Mouse (Mus musculus): Measurements from ENCODE around the gene Fkbp5. TPM values are rescaled to one million over a fixed set of nuclear protein-coding genes. Genes with fewer than 3 reads are reported as not detected.

Gene Fkbp5
- polyA plus RNA-seq, 1 experiment from 2014 or later: 7.1 TPM

DNA sequence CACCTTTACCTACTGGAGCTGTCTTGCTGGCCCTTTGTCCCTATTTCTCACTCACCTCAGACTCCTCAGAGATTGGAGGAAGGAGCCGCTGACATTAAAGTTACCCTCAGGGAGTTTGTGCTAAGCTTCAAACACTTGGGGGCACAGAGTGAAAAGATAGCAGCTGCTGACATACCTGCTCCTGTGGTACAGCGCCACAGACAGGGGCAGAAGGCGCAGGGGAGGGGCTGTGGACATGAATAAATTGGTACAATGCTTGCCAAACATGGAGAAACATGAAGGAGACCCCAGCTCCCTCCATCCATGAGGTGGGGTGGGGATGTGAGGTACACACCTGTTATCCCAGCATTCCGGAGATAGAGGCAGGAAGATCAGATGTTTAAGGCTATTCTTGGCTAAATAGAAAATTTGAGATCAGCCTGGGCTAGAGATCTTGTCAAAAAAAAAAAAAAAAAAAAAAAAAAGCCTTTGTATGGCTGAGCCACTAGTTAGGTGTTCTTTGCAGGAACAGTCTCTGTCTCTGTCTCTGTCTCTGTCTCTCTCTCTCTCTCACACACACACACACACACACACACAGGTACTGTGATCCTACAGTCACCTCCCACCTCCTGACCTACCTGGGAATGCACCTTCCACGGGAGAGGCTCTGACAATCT lies 3.9 kb upstream of the Fkbp5 start:
- Histone ChIP-seq H3K4me2 (replicated peaks; ENCODE audit: low read depth, low read length) (no peak overlapping the region), H3K9me3 (ENCODE audit: control insufficient read depth, low read depth, low read length) (no peaks in the 10 kb centered on the region), H3K9ac (replicated peaks; ENCODE audit: low read depth, low read length) (no peak overlapping the region), H3K27me3 (ENCODE audit: control insufficient read depth, insufficient read depth, low read length) (no peaks in the 10 kb centered on the region), H3K4me1 (ENCODE audit: control insufficient read depth, insufficient read depth, low read length) (peaks cover 18% of the 10 kb centered on the region; the same call in 1 of the 2 replicates), H3K27ac (ENCODE audit: low read length) (no peak overlapping the region), H3K4me3 (ENCODE audit: low read depth, low read length) (no peak overlapping the region), H3K36me3 (ENCODE audit: control insufficient read depth, insufficient read depth, low read length) (no peaks in the 10 kb centered on the region)
- ATAC-seq (ENCODE audit: insufficient number of reproducible peaks, insufficient read depth, low FRiP score, low read depth): no peak
- WGBS: 57% methylated on average over 5 of the region's 5 CpGs

DNA sequence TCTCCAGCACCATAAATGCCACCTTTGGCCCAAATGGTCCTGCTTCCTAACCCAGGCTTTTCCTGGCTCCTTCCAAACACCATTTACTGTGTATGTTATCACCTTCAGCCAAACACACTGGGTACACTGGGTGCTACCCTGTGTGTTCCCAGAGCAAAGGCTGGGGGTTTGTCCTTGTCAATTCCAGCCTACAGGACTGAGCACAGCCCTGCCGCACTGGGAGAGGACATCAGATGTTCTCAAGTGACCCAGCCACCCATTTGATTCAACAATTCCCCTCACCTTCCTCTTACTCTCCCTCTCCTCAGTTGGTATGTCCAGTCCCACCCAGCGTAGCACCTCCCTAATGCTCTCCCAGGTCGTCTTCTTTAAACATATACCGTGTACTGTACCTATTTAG lies 3.2 kb upstream of the Fkbp5 start:
- no peak for ATAC-seq (ENCODE audit: insufficient number of reproducible peaks, insufficient read depth, low FRiP score, low read depth)
- H3K27me3 ChIP-seq (ENCODE audit: control insufficient read depth, insufficient read depth, low read length): no peaks in the 10 kb centered on the region
- H3K27ac ChIP-seq (ENCODE audit: low read length): no peak overlapping the region
- no peaks in the 10 kb centered on the region for H3K36me3 ChIP-seq (ENCODE audit: control insufficient read depth, insufficient read depth, low read length)
- no peak overlapping the region for H3K4me2 ChIP-seq (replicated peaks; ENCODE audit: low read depth, low read length)
- H3K9ac ChIP-seq (replicated peaks; ENCODE audit: low read depth, low read length): no peak overlapping the region
- WGBS: 72% methylated on average over 4 of the region's 4 CpGs
- H3K4me1 ChIP-seq (ENCODE audit: control insufficient read depth, insufficient read depth, low read length): peaks cover 18% of the 10 kb centered on the region; the same call in 1 of the 2 replicates
- no peak overlapping the region for H3K4me3 ChIP-seq (ENCODE audit: low read depth, low read length)
- H3K9me3 ChIP-seq (ENCODE audit: control insufficient read depth, low read depth, low read length): no peaks in the 10 kb centered on the region

DNA sequence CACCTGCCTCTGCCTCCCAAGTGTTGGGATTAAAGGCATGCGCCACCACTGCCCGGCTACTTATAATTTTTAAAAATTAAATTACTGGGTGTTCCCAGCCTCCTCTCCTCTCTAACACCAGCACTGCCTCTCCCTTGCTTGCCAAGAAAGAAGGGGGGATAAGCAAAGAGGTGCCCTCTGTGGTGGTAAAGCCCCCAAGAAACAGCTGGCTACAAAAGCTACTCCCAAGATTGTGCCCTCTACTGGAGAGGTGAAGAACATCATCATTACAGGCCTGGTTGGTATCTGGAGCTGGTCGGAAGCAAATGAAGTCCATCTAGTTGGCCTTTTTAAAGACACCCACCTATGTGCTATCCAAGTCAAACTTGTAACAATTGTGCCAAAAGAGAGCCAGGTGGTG lies 2.5 kb upstream of the Fkbp5 start:
- 91% methylated on average over 3 of the region's 3 CpGs for WGBS
- no peak overlapping the region for H3K9ac ChIP-seq (replicated peaks; ENCODE audit: low read depth, low read length)
- H3K4me2 ChIP-seq (replicated peaks; ENCODE audit: low read depth, low read length): no peak overlapping the region
- no peak overlapping the region for H3K4me3 ChIP-seq (ENCODE audit: low read depth, low read length)
- no peak overlapping the region for H3K27ac ChIP-seq (ENCODE audit: low read length)
- no peak for ATAC-seq (ENCODE audit: insufficient number of reproducible peaks, insufficient read depth, low FRiP score, low read depth)
- no peaks in the 10 kb centered on the region for H3K27me3 ChIP-seq (ENCODE audit: control insufficient read depth, insufficient read depth, low read length)
- peaks cover 18% of the 10 kb centered on the region; the same call in 1 of the 2 replicates for H3K4me1 ChIP-seq (ENCODE audit: control insufficient read depth, insufficient read depth, low read length)
- no peaks in the 10 kb centered on the region for H3K36me3 ChIP-seq (ENCODE audit: control insufficient read depth, insufficient read depth, low read length)
- no peaks in the 10 kb centered on the region for H3K9me3 ChIP-seq (ENCODE audit: control insufficient read depth, low read depth, low read length)

DNA sequence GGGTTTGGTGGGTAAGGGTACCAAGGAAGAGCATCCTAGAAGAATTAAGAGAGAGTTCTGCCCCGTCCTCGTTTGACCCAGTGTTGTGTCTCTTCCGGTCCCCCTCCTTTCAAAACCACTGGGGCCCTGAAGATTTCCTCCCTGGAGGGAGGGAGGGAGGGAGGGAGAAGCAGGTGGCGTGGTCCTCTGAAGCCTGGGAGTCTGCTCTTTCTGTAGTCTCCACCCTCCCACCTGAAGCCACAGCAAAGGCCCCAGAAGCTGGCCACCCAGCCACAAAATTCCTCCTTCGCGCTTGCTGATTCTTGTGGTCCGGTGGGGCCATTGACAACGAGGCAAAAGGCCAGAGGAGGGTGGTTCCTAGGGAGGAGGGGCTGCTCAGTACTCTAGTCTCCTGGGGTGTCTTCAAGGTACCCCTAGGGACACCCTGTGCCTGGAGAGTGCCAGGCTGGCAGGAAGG lies 1.3 kb upstream of the Fkbp5 start:
- Histone ChIP-seq H3K9ac (replicated peaks; ENCODE audit: low read depth, low read length) (no peak overlapping the region), H3K27me3 (ENCODE audit: control insufficient read depth, insufficient read depth, low read length) (no peaks in the 10 kb centered on the region), H3K36me3 (ENCODE audit: control insufficient read depth, insufficient read depth, low read length) (no peaks in the 10 kb centered on the region), H3K27ac (ENCODE audit: low read length) (0 out of 2 replicates have a peak overlapping the region, but pooled peaks have one; percentile 80), H3K4me1 (ENCODE audit: control insufficient read depth, insufficient read depth, low read length) (peaks cover 18% of the 10 kb centered on the region; the same call in 1 of the 2 replicates), H3K9me3 (ENCODE audit: control insufficient read depth, low read depth, low read length) (no peaks in the 10 kb centered on the region), H3K4me3 (ENCODE audit: low read depth, low read length) (peak overlapping the region; percentile 36), H3K4me2 (replicated peaks; ENCODE audit: low read depth, low read length) (peak overlapping the region; percentile 88)
- ATAC-seq (ENCODE audit: insufficient number of reproducible peaks, insufficient read depth, low FRiP score, low read depth): no peak
- 16% methylated on average over 8 of the region's 8 CpGs for WGBS

DNA sequence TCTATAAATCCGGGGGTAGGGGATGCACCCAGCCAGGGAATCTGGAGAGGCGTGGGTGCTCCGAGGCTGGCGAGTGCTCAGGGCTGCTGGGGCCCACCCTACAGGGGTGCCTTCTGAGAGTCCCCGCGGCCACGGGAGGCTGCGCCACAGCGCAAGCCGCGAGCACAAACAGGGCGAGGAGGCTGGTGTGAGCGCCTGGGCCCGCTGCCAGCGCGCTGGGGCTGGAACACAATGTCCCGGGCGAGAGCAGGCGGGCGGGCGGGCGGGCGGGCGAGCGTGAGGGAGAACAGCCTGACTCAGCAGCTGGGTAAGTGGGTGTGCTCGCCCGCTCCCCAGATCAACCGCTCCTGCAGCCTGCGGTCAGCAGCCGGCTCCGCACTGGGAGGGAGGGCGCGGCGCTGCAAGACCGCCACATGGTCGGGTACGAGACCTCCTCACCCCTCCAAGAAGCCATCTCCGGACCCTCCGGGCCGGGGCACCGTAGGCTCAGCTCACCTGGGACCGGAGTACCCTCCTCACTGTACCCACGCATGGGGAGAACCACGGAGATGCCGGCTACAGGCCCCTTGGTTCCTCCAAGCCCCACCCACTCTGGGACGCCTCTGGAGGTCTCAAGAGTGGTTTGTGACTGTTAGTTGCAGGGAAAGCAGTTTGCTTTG lies 758 bp upstream of the Fkbp5 start:
- ATAC-seq (ENCODE audit: insufficient number of reproducible peaks, insufficient read depth, low FRiP score, low read depth): peak; percentile 51
- Histone ChIP-seq H3K9ac (replicated peaks; ENCODE audit: low read depth, low read length) (peak overlapping the region; percentile 46), H3K4me3 (ENCODE audit: low read depth, low read length) (peak overlapping the region; percentile 36), H3K27me3 (ENCODE audit: control insufficient read depth, insufficient read depth, low read length) (no peaks in the 10 kb centered on the region), H3K36me3 (ENCODE audit: control insufficient read depth, insufficient read depth, low read length) (no peaks in the 10 kb centered on the region), H3K27ac (ENCODE audit: low read length) (peak overlapping the region; percentile 80), H3K9me3 (ENCODE audit: control insufficient read depth, low read depth, low read length) (no peaks in the 10 kb centered on the region), H3K4me1 (ENCODE audit: control insufficient read depth, insufficient read depth, low read length) (peaks cover 18% of the 10 kb centered on the region; the same call in 1 of the 2 replicates), H3K4me2 (replicated peaks; ENCODE audit: low read depth, low read length) (peak overlapping the region; percentile 88)
- under 1% methylated on average over 45 of the region's 46 CpGs for WGBS

DNA sequence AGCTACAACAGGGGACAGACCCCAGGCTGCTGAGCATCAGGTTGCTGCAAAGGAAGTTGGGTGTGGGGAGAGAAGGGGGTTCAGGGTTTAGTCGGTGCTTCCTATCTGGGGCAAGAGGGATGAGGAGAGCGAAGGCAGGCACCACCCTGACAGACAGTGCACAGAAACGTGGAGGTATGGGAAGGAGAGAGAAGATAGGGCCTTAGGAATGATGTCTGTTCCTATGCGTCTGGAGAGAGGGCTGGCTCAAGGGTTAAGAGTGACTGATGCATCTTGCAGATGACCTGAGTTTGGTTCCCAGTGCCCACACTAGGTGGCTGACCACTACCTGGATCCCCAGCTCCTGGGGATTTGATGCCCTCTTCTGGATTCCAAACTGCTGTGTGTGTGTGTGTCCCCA lies 446 bp downstream of the Fkbp5 start:
- Histone ChIP-seq H3K9me3 (ENCODE audit: control insufficient read depth, low read depth, low read length) (no peaks in the 10 kb centered on the region), H3K36me3 (ENCODE audit: control insufficient read depth, insufficient read depth, low read length) (no peaks in the 10 kb centered on the region), H3K27ac (ENCODE audit: low read length) (no peak overlapping the region), H3K9ac (replicated peaks; ENCODE audit: low read depth, low read length) (no peak overlapping the region), H3K4me3 (ENCODE audit: low read depth, low read length) (no peak overlapping the region), H3K27me3 (ENCODE audit: control insufficient read depth, insufficient read depth, low read length) (no peaks in the 10 kb centered on the region), H3K4me1 (ENCODE audit: control insufficient read depth, insufficient read depth, low read length) (peaks cover 16% of the 10 kb centered on the region; the same call in 1 of the 2 replicates), H3K4me2 (replicated peaks; ENCODE audit: low read depth, low read length) (peak overlapping the region; percentile 88; the same call in 1 of the 2 replicates)
- WGBS: 70% methylated on average over 4 of the region's 4 CpGs
- no peak for ATAC-seq (ENCODE audit: insufficient number of reproducible peaks, insufficient read depth, low FRiP score, low read depth)

DNA sequence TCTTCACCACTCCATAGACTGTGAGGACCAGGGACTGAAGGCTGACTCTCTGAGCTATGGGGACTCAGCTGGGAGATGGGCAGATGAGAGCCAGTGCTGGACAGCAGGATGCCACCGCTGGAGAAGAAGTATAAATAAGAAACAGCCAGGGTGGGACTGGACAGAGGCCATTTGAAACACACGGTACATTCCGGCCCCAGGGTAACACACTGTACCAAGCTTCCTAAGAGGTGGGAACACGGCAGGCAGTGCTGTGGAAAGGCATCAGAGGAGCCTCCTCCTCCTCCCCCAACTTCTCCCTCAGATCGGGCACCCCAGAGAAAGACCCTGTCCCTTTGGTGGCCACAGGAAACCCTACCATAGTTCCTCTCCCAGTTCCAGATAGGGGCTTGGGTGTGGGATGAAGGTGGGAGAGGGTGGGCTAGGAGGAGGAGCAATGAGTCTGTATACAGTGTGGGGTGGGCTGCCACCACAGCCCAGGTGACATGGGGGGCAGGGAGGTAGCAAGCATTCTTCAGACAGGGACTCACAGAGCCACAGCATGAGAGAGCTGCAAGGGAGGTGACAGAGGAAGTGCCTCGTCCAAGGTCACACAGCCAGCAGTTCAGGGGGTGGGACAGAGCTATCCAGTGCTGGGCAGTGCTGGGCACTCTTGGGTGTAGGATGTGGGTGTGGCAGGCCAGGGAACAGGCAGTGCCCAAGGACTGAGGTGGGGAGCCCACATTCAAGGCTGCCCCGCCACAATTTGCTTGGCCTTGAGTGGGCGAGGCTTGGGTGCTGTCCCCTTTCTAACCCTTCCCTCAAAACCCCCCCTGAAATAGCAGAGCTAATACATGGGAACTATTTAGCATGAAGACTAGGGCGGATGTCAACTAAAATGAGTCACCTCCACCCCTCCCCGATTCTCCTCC lies 1.6 kb downstream of the Fkbp5 start:
- no peak overlapping the region for H3K4me2 ChIP-seq (replicated peaks; ENCODE audit: low read depth, low read length)
- peaks cover 20% of the 10 kb centered on the region; the same call in 1 of the 2 replicates for H3K4me1 ChIP-seq (ENCODE audit: control insufficient read depth, insufficient read depth, low read length)
- ATAC-seq (ENCODE audit: insufficient number of reproducible peaks, insufficient read depth, low FRiP score, low read depth): no peak; the same call in 1 of the 2 replicates
- no peak overlapping the region for H3K4me3 ChIP-seq (ENCODE audit: low read depth, low read length)
- 53% methylated on average over 10 of the region's 10 CpGs for WGBS
- no peaks in the 10 kb centered on the region for H3K36me3 ChIP-seq (ENCODE audit: control insufficient read depth, insufficient read depth, low read length)
- no peak overlapping the region for H3K9ac ChIP-seq (replicated peaks; ENCODE audit: low read depth, low read length)
- H3K27me3 ChIP-seq (ENCODE audit: control insufficient read depth, insufficient read depth, low read length): no peaks in the 10 kb centered on the region
- H3K27ac ChIP-seq (ENCODE audit: low read length): no peak overlapping the region
- no peaks in the 10 kb centered on the region for H3K9me3 ChIP-seq (ENCODE audit: control insufficient read depth, low read depth, low read length)

DNA sequence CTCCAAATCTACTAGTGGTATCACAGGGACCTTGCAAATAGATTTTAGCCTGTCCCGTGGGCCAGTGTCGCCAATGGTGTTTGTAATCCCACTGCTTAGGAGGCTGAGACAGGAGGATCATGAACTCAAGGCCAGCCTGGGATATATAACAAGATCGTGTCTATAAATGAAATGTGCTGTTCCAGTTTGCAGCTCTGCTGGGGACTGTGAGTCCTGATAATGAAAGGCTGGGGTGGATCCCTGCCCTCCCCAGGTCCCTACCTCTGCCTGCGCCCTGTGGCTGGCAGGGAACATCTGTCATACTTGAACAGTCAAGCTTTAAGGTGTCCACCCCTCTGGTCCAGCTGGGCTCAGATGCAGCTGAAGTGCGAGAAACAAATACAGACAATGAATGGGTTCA lies 2.8 kb downstream of the Fkbp5 start:
- no peaks in the 10 kb centered on the region for H3K27me3 ChIP-seq (ENCODE audit: control insufficient read depth, insufficient read depth, low read length)
- 57% methylated on average over 5 of the region's 5 CpGs for WGBS
- H3K9ac ChIP-seq (replicated peaks; ENCODE audit: low read depth, low read length): no peak overlapping the region
- peaks cover 22% of the 10 kb centered on the region; the same call in 1 of the 2 replicates for H3K4me1 ChIP-seq (ENCODE audit: control insufficient read depth, insufficient read depth, low read length)
- no peaks in the 10 kb centered on the region for H3K9me3 ChIP-seq (ENCODE audit: control insufficient read depth, low read depth, low read length)
- H3K4me2 ChIP-seq (replicated peaks; ENCODE audit: low read depth, low read length): no peak overlapping the region
- no peak overlapping the region for H3K4me3 ChIP-seq (ENCODE audit: low read depth, low read length)
- ATAC-seq (ENCODE audit: insufficient number of reproducible peaks, insufficient read depth, low FRiP score, low read depth): no peak
- no peaks in the 10 kb centered on the region for H3K36me3 ChIP-seq (ENCODE audit: control insufficient read depth, insufficient read depth, low read length)
- no peak overlapping the region for H3K27ac ChIP-seq (ENCODE audit: low read length)
